Mouse (Mus musculus): Measurements from ENCODE around the gene Abca12. TPM values are rescaled to one million over a fixed set of nuclear protein-coding genes. Genes with fewer than 3 reads are reported as not detected.

Abca12 gene
- polyA plus RNA-seq, 1 experiment from 2014 or later = not detected

- no peak for DNase-seq (ENCODE audit: low read depth, low spot score)
- ChIA-PET POLR2A (no interaction called here), CTCF (no interaction called here)
- no peak for TF ChIP-seq CTCF (IDR thresholded peaks at IDR 0.05)
- in situ Hi-C loops (cut with MboI; ENCODE audit: low pct_unique_long_range_greater_than_20kb) = no loop called here
- no peak for ATAC-seq
- no peaks in the 10 kb centered on the region for H3K27me3 ChIP-seq
Measured at GRCm38 (mm10) chr1:71393489-71393888, 21.2 kb downstream of the Abca12 start.

DNA sequence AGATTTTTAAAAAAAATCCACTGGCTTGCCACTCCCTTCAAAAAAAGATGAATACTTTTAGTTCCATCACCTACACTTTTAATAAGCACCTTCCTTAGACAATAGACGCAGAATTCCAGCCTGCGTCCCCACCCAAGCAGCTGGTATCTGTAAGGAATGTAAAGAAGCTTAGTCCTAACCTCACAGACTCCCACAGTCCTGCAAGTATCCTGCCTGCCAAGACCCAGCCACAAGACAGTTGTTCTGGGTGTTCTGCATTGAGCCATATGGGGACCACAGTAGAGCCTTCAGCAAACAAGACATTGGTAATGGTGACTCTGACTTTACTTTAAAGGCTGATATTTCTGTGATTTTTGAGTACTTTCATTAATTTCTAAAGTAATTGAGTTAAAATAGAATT is 22.2 kb downstream of the Abca12 start:
- no peak for TF ChIP-seq CTCF (IDR thresholded peaks at IDR 0.05)
- CTCF ChIA-PET = interaction anchor here (1.6 kb wide), 1 partner anchor 9 kb away, joined by 4 read pairs; no protein-coding TSS in a partner anchor
- ATAC-seq (no peak), DNase-seq (ENCODE audit: low read depth, low spot score) (no peak)
- in situ Hi-C loops (cut with MboI; ENCODE audit: low pct_unique_long_range_greater_than_20kb) = no loop called here
- POLR2A ChIA-PET = no interaction called here
- H3K27me3 ChIP-seq = peaks cover under 1% of the 10 kb centered on the region

DNA sequence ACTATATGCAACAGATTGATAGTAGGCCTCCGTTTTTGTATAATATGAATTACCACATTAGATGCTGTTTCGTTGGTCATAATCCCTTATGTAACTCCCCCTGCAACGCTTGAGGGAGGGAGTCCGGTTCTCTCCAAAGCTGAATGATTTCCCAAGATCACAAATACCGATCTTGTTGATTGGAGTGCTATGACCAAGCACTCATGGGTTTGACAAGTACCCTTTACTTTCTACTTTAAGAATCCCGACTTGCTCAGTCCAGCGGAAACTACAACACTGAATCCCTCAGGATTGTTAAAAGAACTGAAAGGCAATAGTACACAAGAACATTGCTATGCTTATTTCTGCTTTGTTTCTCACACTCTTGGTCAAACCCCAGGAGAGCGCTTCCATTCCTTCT is 28.1 kb downstream of the Abca12 start:
- ChIA-PET POLR2A (no interaction called here), CTCF (no interaction called here)
- ATAC-seq (no peak), DNase-seq (ENCODE audit: low read depth, low spot score) (no peak)
- in situ Hi-C loops (cut with MboI; ENCODE audit: low pct_unique_long_range_greater_than_20kb) = no loop called here
- H3K27me3 ChIP-seq = peaks cover 19% of the 10 kb centered on the region
- no peak for TF ChIP-seq CTCF (IDR thresholded peaks at IDR 0.05)

GRCm38 (mm10) chr1:71384098-71384497 is 30.6 kb downstream of the Abca12 start:
- TF ChIP-seq CTCF (IDR thresholded peaks at IDR 0.05) = no peak
- no peak for DNase-seq (ENCODE audit: low read depth, low spot score)
- in situ Hi-C loops (cut with MboI; ENCODE audit: low pct_unique_long_range_greater_than_20kb) = no loop called here
- peaks cover 19% of the 10 kb centered on the region for H3K27me3 ChIP-seq
- no peak for ATAC-seq
- ChIA-PET CTCF (interaction anchor here (1.3 kb wide), 1 partner anchor 8 kb away, joined by 4 read pairs; no protein-coding TSS in a partner anchor), POLR2A (no interaction called here)

DNA sequence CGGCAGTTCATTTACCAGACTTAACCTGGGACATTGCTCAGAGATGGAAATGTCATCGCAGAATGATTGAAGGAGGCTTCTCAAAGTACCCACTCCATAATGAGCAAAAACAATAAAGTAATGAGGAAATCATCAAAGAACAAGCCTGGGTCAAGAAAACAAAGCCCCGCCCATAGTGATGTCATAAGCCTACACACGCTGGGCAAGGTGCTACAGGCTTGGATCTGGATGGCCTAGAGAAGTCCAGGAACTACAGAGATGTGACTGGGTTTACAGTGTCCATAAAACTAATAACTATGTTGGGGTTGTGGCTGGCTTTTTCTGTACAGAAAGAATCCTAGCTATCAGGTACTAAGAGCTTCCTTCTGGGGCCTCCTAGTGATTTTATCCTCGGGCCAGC is 41.6 kb downstream of the Abca12 start:
- POLR2A ChIA-PET = interaction anchor here (0.6 kb wide), 1 partner anchor 68 kb away, joined by 4 read pairs; no protein-coding TSS in a partner anchor
- ATAC-seq = no peak

GRCm38 (mm10) chr1:71370266-71370665 is 44.4 kb downstream of the Abca12 start:
- ChIA-PET POLR2A (no interaction called here), CTCF (interaction anchor here (0.9 to 1.5 kb wide), 3 partner anchors 8 to 19 kb away, joined by 3 to 5 read pairs (median 3); no protein-coding TSS in a partner anchor)
- TF ChIP-seq CTCF (IDR thresholded peaks at IDR 0.05) = no peak
- in situ Hi-C loops (cut with MboI; ENCODE audit: low pct_unique_long_range_greater_than_20kb) = no loop called here
- ATAC-seq (no peak), DNase-seq (ENCODE audit: low read depth, low spot score) (no peak)
- peaks cover 4% of the 10 kb centered on the region for H3K27me3 ChIP-seq

More for the DNA sequence above, 41.6 kb downstream of the Abca12 start:
- in situ Hi-C loops (cut with MboI; ENCODE audit: low pct_unique_long_range_greater_than_20kb) = no loop called here
- TF ChIP-seq CTCF (IDR thresholded peaks at IDR 0.05) = no peak
- peaks cover 4% of the 10 kb centered on the region for H3K27me3 ChIP-seq
- DNase-seq (ENCODE audit: low read depth, low spot score) = no peak
- CTCF ChIA-PET = no interaction called here

DNA sequence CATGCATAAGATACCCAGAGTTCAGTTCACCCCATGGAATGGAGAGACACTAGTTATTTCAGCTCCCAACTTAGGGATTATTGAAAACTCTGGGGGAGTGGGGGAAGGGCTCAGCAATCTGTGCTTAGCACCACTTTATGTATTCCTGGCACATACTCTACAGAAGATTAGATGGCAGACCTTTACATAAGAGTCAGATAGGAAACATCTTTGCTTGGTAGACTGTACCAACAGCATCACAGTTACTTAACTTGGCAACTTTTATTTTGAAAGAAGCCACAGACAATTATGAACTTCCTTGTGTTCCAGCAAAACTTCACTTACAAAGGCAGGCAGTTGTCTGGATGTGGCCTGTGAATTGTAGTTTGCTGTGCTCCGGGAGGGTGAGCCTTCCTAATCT is 46.9 kb downstream of the Abca12 start:
- ChIA-PET CTCF (interaction anchor here (1.1 kb wide), 1 partner anchor 12 kb away, joined by 4 read pairs; no protein-coding TSS in a partner anchor), POLR2A (no interaction called here)
- DNase-seq (ENCODE audit: low read depth, low spot score) (no peak), ATAC-seq (no peak)
- H3K27me3 ChIP-seq = no peaks in the 10 kb centered on the region
- no peak for TF ChIP-seq CTCF (IDR thresholded peaks at IDR 0.05)
- in situ Hi-C loops (cut with MboI; ENCODE audit: low pct_unique_long_range_greater_than_20kb) = no loop called here

DNA sequence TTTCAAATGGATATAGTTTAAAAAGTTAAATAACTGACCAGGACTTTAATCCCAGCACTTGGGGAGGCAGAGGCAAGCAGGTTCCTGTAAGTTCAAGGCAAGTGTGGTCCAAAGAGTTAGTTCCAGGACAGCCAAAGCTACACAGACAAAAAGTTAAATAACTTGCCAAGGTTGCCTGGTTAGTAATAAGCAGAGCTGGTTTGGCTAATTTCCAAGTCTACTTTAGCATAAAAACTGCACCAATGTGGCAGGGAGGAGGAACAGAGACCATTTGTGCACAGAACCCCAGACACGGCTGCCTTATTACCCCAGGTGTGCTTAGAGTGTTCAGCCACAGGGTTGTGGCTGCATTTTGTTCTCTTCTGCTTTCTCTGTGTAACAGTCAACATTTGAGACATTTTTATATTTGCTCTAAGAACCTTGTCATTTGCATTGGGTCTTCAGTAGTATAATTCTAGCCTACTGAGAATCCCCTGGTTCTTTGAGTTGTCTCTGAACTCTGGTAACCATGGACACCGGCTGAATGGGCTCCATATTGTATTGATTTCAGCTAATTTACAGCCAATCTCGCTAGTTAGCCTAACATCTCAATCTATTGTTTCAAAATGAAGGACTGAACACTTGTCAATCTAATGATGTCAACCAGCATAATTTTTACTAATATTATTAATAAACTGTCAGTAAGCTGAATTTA is 71.7 kb downstream of the Abca12 start:
- DNase-seq (ENCODE audit: low read depth, low spot score) (no peak), ATAC-seq (no peak)
- in situ Hi-C loops (cut with MboI; ENCODE audit: low pct_unique_long_range_greater_than_20kb) = no loop called here
- H3K27me3 ChIP-seq = no peaks in the 10 kb centered on the region
- no peak for TF ChIP-seq CTCF (IDR thresholded peaks at IDR 0.05)
- ChIA-PET POLR2A (no interaction called here), CTCF (no interaction called here)

DNA sequence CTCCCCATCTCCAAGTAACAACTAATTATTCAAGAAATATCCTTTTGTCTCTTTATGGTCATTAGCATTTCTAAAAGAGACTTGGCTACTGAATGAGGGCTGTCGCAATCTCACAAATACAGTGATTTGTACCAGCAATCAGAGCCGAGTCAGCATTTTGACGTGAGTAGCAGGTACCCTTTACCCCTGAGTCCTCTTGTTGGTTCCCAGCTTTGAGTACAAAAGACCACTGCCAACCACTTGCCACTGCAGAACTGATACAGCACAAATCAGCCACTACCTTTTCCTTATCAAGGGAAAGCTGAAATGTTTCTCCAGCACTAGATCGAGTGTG is 72.5 kb downstream of the Abca12 start:
- DNase-seq (ENCODE audit: low read depth, low spot score) (no peak), ATAC-seq (no peak)
- no peak for TF ChIP-seq CTCF (IDR thresholded peaks at IDR 0.05)
- in situ Hi-C loops (cut with MboI; ENCODE audit: low pct_unique_long_range_greater_than_20kb) = no loop called here
- no peaks in the 10 kb centered on the region for H3K27me3 ChIP-seq
- ChIA-PET POLR2A (no interaction called here), CTCF (no interaction called here)

- POLR2A ChIA-PET = no interaction called here
- CTCF ChIA-PET = no interaction called here
- DNase-seq (ENCODE audit: low read depth, low spot score) (no peak), ATAC-seq (no peak)
- in situ Hi-C loops (cut with MboI; ENCODE audit: low pct_unique_long_range_greater_than_20kb) = no loop called here
- no peaks in the 10 kb centered on the region for H3K27me3 ChIP-seq
- no peak for TF ChIP-seq CTCF (IDR thresholded peaks at IDR 0.05)
Measured at GRCm38 (mm10) chr1:71341370-71342260, 73.1 kb downstream of the Abca12 start.
